In genomic region chr6:87853446-87853845, GRCm38 (mm10) we compare ENCODE assay signal across 21 mouse cellular contexts.
DNase-seq lines count a peak whose midpoint lies in the region; ATAC-seq lines count a peak whose summit lies in the region.
"Had no signal": no experiment of that assay in that cellular context is flagged by ENCODE, and none has a peak within 500 bp of the region (broad histone marks: within the 10 kb centered on the region; RNA-seq: fewer than 3 reads in every experiment).

No protein-coding gene starts in this region.

- peak; percentile 28 for DNase-seq in kidney, postnatal 14 days
- DNase-seq in kidney, postnatal 4 days = no peak
- DNase-seq in 3134 (ENCODE audit: extremely low read depth, insufficient read length, low spot score) = peak; percentile 47
- DNase-seq in 3T3-L1 (ENCODE audit: low read depth, low spot score) = peak; percentile 92
- peak; percentile 38 for DNase-seq in Muller cell, postnatal 12 days (ENCODE audit: inconsistent ontology term)
- no peak for DNase-seq in urinary bladder, postnatal 14 days (ENCODE audit: low spot score)
- DNase-seq in cerebellum, postnatal 25 days = no peak
- DNase-seq: adrenal gland, adult 2 months; cerebellum, adult 11 months; cerebellum, postnatal 14 days; embryo, embryonic 11 days; gastrocnemius, postnatal 36 days; lung, postnatal 14 days; retina, postnatal 1 day; right cerebral cortex, postnatal 25 days; thymus, postnatal 14 days had no signal

- ATAC-seq in frontal cortex, adult (ENCODE audit: low TSS enrichment) = no peak
- ATAC-seq: CD4-positive, CD25-positive, alpha-beta regulatory T cell, adult 4 months; forebrain, embryonic 15.5 days; inflammation-experienced regulatory T-cells, adult 6 months; midbrain, embryonic 16.5 days had no signal

Comparison
In these comparisons a context has a peak if more than half of its experiments do, and no peak if none do; other contexts are left out.
1. DNase-seq: peak in kidney, postnatal 14 days (single experiment), 3134 (single experiment), 3T3-L1 (single experiment) and Muller cell, postnatal 12 days (single experiment); none in kidney, postnatal 4 days (0 of 2), urinary bladder, postnatal 14 days (single experiment) and cerebellum, postnatal 25 days (0 of 2).